ENCODE assay signal across 16 mouse cellular contexts in genomic region chr3:23592506-23593141, GRCm38 (mm10).
DNase-seq lines count a peak whose midpoint lies in the region; ATAC-seq and TF ChIP-seq lines count a peak whose summit lies in the region.
"Had no signal": no experiment of that assay in that cellular context is flagged by ENCODE, and none has a peak within 500 bp of the region (broad histone marks: within the 10 kb centered on the region; RNA-seq: fewer than 3 reads in every experiment).

No protein-coding gene starts in this region.

- DNase-seq in hindbrain, embryonic 14.5 days (ENCODE audit: low spot score), result peak; percentile 34
- peak; percentile 86 for DNase-seq in lung, embryonic 14.5 days
- DNase-seq in lung, postnatal 25 days (ENCODE audit: low spot score), result no peak
- DNase-seq in brain, embryonic 18.5 days (ENCODE audit: low read depth, low spot score), result peak; percentile 61
- DNase-seq in left cerebral cortex, postnatal 25 days (ENCODE audit: low spot score in 2 of 2), result peak; percentile 4 to 90
- DNase-seq in adrenal gland, postnatal 36 days, result no peak
- DNase-seq: adrenal gland, postnatal 25 days; cerebellum, adult 11-12 months; gastrocnemius, postnatal 10 days; heart, postnatal 36 days; kidney, postnatal 4 days had no signal

- 77% methylated on average over 3 of the region's 3 CpGs for WGBS in hindbrain, embryonic 14.5 days
- 91% methylated on average over 3 of the region's 3 CpGs for WGBS in hindbrain, embryonic 12.5 days
- WGBS in lung, embryonic 14.5 days, result 32% methylated on average over 3 of the region's 3 CpGs

- TF ChIP-seq CTCF in lung, embryonic 14.5 days (IDR thresholded peaks at IDR 0.05; ENCODE audit: low read depth), result no peak

- no peak overlapping the region for H3K4me3 ChIP-seq in hindbrain, embryonic 14.5 days (replicated peaks; ENCODE audit: low read length)
- H3K4me3 ChIP-seq in hindbrain, embryonic 12.5 days, result no peak overlapping the region
- no peak overlapping the region for H3K4me3 ChIP-seq in lung, embryonic 14.5 days (ENCODE audit: low read depth, low read length)
- H3K4me3 ChIP-seq: myocyte had no signal

- H3K9me3 ChIP-seq in hindbrain, embryonic 14.5 days (ENCODE audit: control insufficient read depth, low read length), result no peaks in the 10 kb centered on the region
- H3K9me3 ChIP-seq in hindbrain, embryonic 12.5 days (replicated peaks), result no peaks in the 10 kb centered on the region
- H3K9me3 ChIP-seq in lung, embryonic 14.5 days (ENCODE audit: low read depth, low read length), result no peaks in the 10 kb centered on the region

- no peak; the same call in 1 of the 2 replicates for ATAC-seq in hindbrain, embryonic 14.5 days (ENCODE audit: low FRiP score)
- no peak for ATAC-seq in hindbrain, embryonic 12.5 days (ENCODE audit: low FRiP score)
- ATAC-seq in lung, embryonic 14.5 days (ENCODE audit: insufficient read depth), result peak; percentile 93
- ATAC-seq: CD4-positive, CD25-positive, alpha-beta regulatory T cell, adult 4 months; intestine, postnatal 0 days had no signal

- H3K4me1 ChIP-seq in hindbrain, embryonic 14.5 days (replicated peaks; ENCODE audit: control insufficient read depth, insufficient read depth, low read length), result no peaks in the 10 kb centered on the region
- no peaks in the 10 kb centered on the region for H3K4me1 ChIP-seq in hindbrain, embryonic 12.5 days
- H3K4me1 ChIP-seq in lung, embryonic 14.5 days (ENCODE audit: insufficient read depth), result no peaks in the 10 kb centered on the region

- H3K27me3 ChIP-seq in hindbrain, embryonic 14.5 days (ENCODE audit: control insufficient read depth, insufficient read depth, low read length), result no peaks in the 10 kb centered on the region
- no peaks in the 10 kb centered on the region for H3K27me3 ChIP-seq in hindbrain, embryonic 12.5 days
- no peaks in the 10 kb centered on the region for H3K27me3 ChIP-seq in lung, embryonic 14.5 days (ENCODE audit: insufficient read depth, low read length)

- no peak overlapping the region for H3K9ac ChIP-seq in hindbrain, embryonic 14.5 days
- H3K9ac ChIP-seq in hindbrain, embryonic 12.5 days, result no peak overlapping the region
- no peak overlapping the region for H3K9ac ChIP-seq in lung, embryonic 14.5 days

- no peak overlapping the region for H3K27ac ChIP-seq in hindbrain, embryonic 14.5 days
- H3K27ac ChIP-seq in hindbrain, embryonic 12.5 days, result no peak overlapping the region
- no peak overlapping the region for H3K27ac ChIP-seq in lung, embryonic 14.5 days (ENCODE audit: low read depth)

- intact Hi-C loops in left cerebral cortex, postnatal 25 days (cut with DNase I), result loop anchor here (5.0 kb wide), 1 partner anchor 465 kb away; no protein-coding TSS in a partner anchor

- H3K36me3 ChIP-seq in hindbrain, embryonic 14.5 days (replicated peaks; ENCODE audit: control insufficient read depth, insufficient read depth), result no peaks in the 10 kb centered on the region
- no peaks in the 10 kb centered on the region for H3K36me3 ChIP-seq in hindbrain, embryonic 12.5 days
- H3K36me3 ChIP-seq in lung, embryonic 14.5 days (ENCODE audit: insufficient read depth), result no peaks in the 10 kb centered on the region

- no peak overlapping the region for H3K4me2 ChIP-seq in hindbrain, embryonic 14.5 days (replicated peaks)
- no peak overlapping the region for H3K4me2 ChIP-seq in hindbrain, embryonic 12.5 days (replicated peaks)
- H3K4me2 ChIP-seq in lung, embryonic 14.5 days, result no peak overlapping the region
- H3K4me2 ChIP-seq: heart, embryonic 11.5 days had no signal

Comparison
In these comparisons a context has a peak if more than half of its experiments do, and no peak if none do; other contexts are left out.
1. DNase-seq: peak in hindbrain, embryonic 14.5 days (single experiment), lung, embryonic 14.5 days (single experiment), brain, embryonic 18.5 days (single experiment) and left cerebral cortex, postnatal 25 days (2 of 2); none in lung, postnatal 25 days (single experiment) and adrenal gland, postnatal 36 days (0 of 2).